Mouse (Mus musculus): ENCODE measurements around the gene Ttc25.
"Not testable (repeated sequence)": the region's sequence is repeated elsewhere in the genome, so short reads cannot be mapped to it uniquely, and the experiment has no call there.

The Ttc25 gene

GRCm38 (mm10) chr11:100528375-100529165 is 16.8 kb upstream of the Ttc25 start:
- no peak for DNase-seq (ENCODE audit: low read depth)

GRCm38 (mm10) chr11:100533871-100534270 is 11.5 kb upstream of the Ttc25 start:
- DNase-seq (ENCODE audit: low read depth): no peak

- not testable (repeated sequence) for DNase-seq (ENCODE audit: low read depth)
Measured at GRCm38 (mm10) chr11:100534411-100534810, 11.0 kb upstream of the Ttc25 start.

- not testable (repeated sequence) for DNase-seq (ENCODE audit: low read depth)
Measured at GRCm38 (mm10) chr11:100534821-100535220, 10.6 kb upstream of the Ttc25 start.

- peak; percentile 71 for DNase-seq (ENCODE audit: low read depth)
Measured at GRCm38 (mm10) chr11:100535996-100536395, 9.4 kb upstream of the Ttc25 start.

GRCm38 (mm10) chr11:100536466-100536865 is 8.9 kb upstream of the Ttc25 start:
- no peak for DNase-seq (ENCODE audit: low read depth)

GRCm38 (mm10) chr11:100540966-100541365 is 4.4 kb upstream of the Ttc25 start:
- DNase-seq (ENCODE audit: low read depth): no peak

GRCm38 (mm10) chr11:100541577-100541976 is 3.8 kb upstream of the Ttc25 start:
- no peak for DNase-seq (ENCODE audit: low read depth)

GRCm38 (mm10) chr11:100545746-100546085 is 309 bp downstream of the Ttc25 start:
- DNase-seq (ENCODE audit: low read depth): no peak

GRCm38 (mm10) chr11:100546955-100547354 is 1.5 kb downstream of the Ttc25 start:
- peak; percentile 43 for DNase-seq (ENCODE audit: low read depth)

GRCm38 (mm10) chr11:100548141-100548540 is 2.7 kb downstream of the Ttc25 start:
- DNase-seq (ENCODE audit: low read depth): no peak

- no peak for DNase-seq (ENCODE audit: low read depth)
Measured at GRCm38 (mm10) chr11:100549466-100549865, 4.1 kb downstream of the Ttc25 start.

GRCm38 (mm10) chr11:100550101-100550500 is 4.7 kb downstream of the Ttc25 start:
- no peak for DNase-seq (ENCODE audit: low read depth)

GRCm38 (mm10) chr11:100552842-100553241 is 7.4 kb downstream of the Ttc25 start:
- DNase-seq (ENCODE audit: low read depth): no peak

- DNase-seq (ENCODE audit: low read depth): peak; percentile 88
Measured at GRCm38 (mm10) chr11:100555583-100555982, 10.2 kb downstream of the Ttc25 start.

- no peak for DNase-seq (ENCODE audit: low read depth)
Measured at GRCm38 (mm10) chr11:100557563-100557962, 12.2 kb downstream of the Ttc25 start.

GRCm38 (mm10) chr11:100559476-100559875 is 14.1 kb downstream of the Ttc25 start:
- DNase-seq (ENCODE audit: low read depth): no peak

GRCm38 (mm10) chr11:100561748-100562147 is 16.3 kb downstream of the Ttc25 start:
- DNase-seq (ENCODE audit: low read depth): no peak

- DNase-seq (ENCODE audit: low read depth): no peak
Measured at GRCm38 (mm10) chr11:100564297-100564696, 18.9 kb downstream of the Ttc25 start.

GRCm38 (mm10) chr11:100564703-100565102 is 19.3 kb downstream of the Ttc25 start:
- no peak for DNase-seq (ENCODE audit: low read depth)

GRCm38 (mm10) chr11:100567229-100567628 is 21.8 kb downstream of the Ttc25 start:
- DNase-seq (ENCODE audit: low read depth): no peak

- peak; percentile 67 for DNase-seq (ENCODE audit: low read depth)
Measured at GRCm38 (mm10) chr11:100567815-100568245, 22.4 kb downstream of the Ttc25 start.

- no peak for DNase-seq (ENCODE audit: low read depth)
Measured at GRCm38 (mm10) chr11:100568692-100569091, 23.3 kb downstream of the Ttc25 start.

- peak; percentile 90 for DNase-seq (ENCODE audit: low read depth)
Measured at GRCm38 (mm10) chr11:100569789-100570188, 24.4 kb downstream of the Ttc25 start.
